Mouse (Mus musculus): ENCODE measurements at regions not wholly inside any gene's neighbourhood (a gene's known extent, or its start where the extent isn't known, plus 50 kb on each side); places are given as distances from the start of the nearest gene placed in this dataset.

DNA sequence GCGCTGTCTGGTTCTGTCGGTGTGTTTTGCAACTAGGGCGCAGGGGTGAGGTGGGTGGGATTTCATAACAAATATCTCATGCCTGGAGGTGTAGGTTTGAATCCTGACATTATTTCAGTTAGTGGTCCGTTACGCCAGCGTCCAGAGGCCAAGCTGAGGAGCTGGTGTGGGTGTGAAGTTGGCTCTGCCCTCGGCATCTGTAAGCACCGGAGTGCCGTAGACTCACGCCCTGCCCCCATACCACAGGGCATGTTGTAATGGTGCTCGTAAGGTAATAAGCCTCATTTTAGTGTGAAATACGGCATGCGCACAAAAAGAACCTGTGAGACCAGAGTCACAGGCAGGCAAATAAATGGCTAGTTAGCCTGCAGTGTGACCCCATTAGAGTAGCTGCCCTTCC is 168.1 kb upstream of the Id2 start:
- DNase-seq (ENCODE audit: low spot score): no peak

DNA sequence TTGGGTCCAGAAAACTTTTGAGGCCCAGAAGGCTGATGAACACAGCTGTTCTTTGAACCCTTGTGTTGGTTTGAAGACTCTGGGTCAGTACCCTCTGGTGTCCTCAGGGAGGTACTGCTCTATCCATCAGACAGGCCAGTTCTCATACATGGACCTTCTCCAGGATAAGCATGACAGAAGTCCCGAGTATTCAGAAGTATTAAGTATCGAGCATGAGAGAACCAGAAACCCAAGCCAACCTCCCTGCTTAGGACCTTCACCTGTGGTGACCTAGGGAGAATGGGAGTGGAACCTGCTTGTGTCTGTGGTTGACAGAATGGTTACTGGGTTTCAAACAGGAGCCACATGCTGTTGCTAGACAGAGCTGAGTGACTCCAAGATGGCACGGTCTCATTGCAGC is 167.5 kb upstream of the Id2 start:
- DNase-seq (ENCODE audit: low spot score): no peak

DNA sequence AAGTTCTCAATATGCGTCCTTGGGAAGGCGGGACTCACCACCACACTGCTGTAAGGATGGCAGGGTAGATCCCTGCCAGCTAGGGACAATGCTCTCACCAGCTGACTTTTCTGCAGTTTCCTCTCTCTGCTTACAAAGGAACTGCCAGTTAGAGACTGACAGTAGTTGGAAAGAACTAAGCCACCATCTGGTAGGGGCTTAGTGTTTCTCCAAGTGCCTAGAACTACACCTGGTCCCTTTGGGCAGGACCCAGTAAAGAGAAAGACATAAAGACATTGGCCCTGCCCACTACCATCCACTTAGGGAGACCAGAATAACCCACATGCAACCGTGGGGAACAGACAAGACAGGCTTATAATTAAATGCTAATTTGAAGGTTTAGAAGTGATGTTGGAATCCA is 165.5 kb upstream of the Id2 start:
- no peak for DNase-seq (ENCODE audit: low spot score)

DNA sequence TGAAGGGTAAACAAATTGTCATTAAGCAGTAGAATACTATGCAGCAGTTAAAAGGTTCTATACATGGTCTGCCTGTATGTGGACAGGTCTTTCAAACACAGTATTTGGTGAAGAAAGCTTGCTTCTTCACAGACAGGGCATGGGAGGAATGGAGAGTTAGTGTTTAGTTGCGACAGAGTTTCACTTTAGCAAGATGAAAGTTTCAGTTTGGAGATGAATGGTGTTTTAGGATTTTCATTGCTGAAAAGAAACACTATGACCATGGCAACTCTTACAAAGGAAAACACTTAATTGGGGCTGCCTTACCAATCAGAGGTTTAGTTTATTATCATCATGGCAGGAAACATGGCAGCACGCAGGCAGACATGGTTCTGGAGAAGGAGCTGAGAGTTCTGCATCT is 162.2 kb upstream of the Id2 start:
- DNase-seq (ENCODE audit: low spot score): no peak

DNA sequence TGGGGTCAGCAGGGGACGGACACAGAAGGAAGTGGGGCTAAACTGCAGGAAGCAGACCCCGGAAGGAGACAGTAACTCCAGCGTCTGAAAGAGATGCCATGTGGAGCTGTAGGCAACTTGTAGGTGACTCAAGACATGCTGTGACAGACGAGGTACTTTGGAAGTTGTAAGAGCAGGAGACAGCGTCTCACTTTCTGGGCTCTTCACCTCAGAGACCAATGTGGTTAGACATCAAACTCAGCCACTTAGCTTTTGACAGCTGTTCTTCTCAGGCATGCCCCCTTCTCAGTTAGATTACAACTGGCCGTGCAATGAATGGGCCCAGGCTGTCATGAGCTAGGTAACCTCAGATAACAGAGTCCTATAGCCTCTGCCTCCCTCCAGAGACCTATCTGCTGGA is 159.3 kb upstream of the Id2 start:
- no peak for DNase-seq (ENCODE audit: low spot score)

DNA sequence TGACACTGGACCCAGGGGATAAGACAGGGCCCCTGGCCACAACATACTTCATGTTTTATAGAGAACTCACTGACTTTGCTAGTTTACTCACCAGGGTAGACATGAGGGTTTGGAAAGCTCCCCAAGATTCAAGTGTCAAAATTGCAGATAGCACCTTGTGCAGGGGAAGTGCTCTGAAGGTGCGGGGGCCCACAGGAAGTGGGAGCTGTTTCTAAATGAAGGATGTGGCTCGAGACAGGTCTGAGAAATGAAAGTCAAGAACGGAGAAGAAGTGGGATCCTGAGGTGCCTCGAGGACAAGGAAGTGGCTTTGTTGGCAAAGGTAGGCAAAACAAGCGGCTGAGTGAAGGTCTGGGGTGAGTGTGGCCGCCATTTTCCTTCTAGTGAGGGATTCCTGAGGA is 157.8 kb upstream of the Id2 start:
- DNase-seq (ENCODE audit: low spot score): no peak

DNA sequence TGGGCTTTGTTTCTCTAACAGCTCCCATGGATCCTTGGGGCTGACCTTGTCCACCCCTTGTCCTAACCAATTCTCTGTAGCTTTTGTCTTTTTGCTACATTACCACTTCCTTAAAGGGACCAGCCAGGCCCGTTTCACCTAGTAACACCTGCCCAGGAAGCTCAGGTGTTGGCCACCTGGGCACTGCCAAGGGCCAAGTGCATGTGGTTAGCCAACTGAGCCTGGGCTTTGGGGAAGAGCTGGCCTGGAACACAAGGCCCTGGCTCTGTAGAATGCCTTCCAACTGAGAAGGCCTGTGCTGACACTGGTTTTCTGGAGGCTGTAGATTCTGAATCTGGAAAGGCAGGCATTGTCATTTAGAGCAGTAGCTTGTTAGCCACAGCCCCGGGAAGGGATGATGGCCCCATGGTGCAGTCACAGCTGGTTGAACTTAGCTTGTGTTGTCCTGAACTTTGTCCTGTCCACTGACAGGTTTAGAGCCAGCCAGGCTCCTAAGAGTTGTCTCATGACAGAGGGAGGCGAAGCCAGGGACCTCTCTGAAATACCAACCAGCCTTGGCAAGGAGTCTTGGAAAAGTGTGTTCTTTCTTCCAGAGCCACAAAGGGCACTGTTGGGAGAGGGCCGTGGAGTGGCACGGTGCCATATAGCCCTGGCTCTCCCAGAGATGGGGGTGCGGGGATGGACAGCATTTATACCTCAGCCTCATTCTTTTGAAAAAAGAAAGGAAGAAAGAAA is 156.0 kb upstream of the Id2 start:
- DNase-seq (ENCODE audit: low spot score): no peak

DNA sequence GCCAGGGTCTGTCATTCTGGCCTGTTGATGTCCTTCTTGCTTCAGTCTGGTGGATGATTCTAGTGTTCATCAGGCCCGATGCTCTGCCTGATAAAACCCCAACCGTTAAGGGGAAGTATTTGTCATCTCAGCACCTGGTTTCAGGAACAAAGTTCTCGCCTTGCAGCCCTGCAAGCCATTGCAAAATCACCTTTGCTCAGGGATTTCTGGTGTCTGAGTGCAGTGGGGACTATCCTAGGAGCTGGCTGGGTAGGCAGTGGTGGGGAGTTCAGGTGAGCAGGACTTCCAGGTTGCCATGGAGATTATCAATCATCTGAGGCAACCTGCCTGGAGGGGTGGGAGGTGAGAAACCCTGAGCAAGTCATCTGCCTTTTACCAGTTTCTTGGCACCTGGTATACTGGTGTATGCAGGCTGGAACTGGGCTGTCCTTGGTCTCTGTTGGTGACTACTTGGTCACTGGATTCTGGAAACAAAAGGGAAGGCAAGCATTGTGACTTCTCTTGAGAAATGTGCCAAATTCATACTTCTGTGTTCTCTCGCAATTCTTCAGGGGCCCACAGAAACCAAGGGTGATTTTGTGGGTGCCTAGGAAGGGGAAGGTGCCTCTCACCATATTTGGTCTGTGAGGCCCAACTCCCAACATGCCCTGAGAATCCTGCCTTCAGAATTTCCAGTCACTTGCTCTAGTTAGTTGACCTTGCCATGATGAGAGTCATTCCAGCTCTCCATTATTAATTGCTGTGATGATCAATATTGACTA is 154.7 kb upstream of the Id2 start:
- no peak for DNase-seq (ENCODE audit: low spot score)

DNA sequence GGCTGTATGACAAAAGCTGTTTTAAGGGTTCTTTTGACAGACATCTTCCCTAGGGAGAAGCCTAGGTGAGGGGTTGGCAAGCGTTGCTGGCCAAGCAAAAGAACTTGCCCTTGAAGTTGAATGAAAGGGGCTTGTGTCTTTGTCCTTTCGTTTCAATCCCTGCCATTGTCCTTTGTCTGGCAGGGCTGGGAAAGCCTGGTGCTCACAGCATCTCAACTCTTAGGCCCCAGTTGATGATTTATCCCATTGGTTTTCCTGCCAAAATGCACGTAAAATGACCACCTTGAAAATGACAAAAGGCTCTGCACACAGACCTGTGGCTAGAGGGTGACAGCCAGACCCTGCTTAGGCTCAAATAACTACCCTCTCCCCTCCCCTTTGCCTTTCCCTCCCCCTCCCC is 153.9 kb upstream of the Id2 start:
- DNase-seq (ENCODE audit: low spot score): no peak

DNA sequence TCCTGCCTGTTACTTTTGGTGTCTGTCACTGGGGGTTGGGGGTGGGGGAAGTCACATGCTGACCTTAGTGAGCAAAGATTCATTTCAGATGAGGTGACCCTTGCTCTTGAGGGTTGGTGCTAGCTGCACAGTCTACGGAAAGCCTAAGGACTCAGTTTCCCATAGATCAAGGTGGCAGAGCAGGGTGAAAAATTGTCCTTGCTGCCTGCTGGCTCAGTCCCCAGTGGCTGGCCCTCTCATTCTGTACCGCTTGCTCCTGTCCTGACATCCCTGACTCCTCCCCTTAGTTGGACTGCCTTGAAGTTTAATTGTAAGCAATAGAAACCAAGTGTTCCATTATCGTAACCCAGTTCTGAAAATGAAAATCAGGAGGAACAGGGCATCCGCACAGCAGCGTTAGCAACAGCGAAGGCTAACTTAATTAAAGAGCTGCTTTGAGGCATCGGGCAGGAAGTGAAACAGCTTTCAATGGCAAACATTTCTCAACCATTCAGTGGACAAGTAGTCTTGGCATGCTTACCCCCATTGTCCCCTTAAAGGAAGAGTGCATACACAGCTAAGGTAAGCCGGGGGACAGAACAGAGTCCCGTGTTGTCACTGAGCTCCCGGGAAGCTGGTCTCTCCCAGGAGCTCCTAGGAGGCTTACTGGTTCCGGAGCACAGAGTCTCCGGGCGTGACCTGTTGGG is 151.9 kb upstream of the Id2 start:
- DNase-seq (ENCODE audit: low spot score): peak; percentile 42

DNA sequence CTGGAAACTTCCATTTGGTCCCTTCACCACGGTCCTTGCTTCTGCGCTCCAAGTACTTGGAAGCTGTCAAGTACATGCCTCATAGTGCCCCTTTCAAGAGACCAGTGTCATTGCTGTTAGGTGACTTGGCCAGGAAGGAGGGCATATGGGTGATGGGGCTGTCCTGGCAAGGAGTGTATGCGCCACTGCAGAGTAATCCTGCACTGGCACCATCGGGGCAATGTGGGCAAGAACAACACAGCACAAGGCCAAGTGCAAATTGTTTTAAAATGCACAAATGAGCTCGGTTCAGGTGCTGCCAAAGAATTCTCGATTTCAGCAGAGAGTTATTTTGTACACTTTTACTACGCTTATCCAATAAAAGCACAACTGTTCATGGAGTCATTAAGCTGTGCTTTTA is 149.6 kb upstream of the Id2 start:
- no peak for DNase-seq (ENCODE audit: low spot score)

DNA sequence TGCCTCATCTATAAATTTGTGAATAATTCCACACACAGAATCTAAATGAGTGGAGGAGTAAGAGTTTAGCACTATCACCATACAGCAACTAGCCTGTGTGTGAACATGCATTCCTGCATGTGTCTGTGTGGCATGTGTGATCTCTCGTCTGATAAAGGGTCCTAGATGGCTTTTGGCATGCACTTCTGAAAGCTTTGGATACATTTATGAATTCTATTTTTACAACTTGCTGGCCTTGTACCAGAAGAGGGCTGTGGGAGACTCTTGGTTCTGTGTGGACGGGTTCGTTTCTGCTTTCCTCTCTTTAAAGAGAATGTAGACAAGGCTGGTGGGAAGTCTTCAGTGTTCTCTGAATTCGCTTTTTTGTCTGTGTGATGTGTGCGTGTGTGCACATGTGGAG is 148.7 kb upstream of the Id2 start:
- no peak for DNase-seq (ENCODE audit: low spot score)

DNA sequence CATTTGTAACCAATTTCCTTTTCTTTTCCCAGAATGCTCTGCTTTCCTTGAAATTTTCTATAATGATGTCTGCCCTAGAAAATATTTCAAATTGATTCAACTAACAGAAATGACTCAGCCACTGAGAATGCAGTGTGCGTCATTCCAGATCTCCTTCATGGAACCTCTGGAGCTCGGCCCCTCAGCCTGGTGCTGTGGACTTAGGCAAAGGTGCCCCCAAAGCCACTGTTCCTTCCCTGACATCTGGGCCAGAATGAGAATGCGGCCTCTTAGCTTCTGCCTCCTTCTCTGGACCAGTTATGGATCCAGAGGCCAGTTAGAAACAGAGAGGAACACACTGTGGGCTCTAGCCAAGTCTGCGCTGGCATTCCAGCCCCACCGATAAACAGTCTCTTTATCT is 148.3 kb upstream of the Id2 start:
- DNase-seq (ENCODE audit: low spot score): no peak

DNA sequence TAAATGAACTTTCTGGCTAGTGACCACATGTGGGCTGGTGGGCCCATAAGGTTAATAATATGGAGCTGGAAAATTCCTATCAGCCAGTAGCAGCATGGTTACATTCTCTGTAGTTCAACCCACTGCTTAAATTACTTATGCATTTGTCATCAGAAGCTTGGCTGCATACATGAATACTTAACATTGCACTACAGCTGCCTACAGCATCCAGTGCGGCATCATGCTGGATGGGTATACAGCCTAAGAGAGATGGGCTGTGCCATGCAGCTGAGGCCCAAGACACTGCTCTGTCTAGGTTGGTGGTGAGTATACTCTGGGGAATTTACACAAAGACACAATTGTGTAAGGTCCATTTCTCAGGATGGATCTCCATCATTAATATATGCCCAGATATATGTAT is 147.7 kb upstream of the Id2 start:
- no peak for DNase-seq (ENCODE audit: low spot score)

DNA sequence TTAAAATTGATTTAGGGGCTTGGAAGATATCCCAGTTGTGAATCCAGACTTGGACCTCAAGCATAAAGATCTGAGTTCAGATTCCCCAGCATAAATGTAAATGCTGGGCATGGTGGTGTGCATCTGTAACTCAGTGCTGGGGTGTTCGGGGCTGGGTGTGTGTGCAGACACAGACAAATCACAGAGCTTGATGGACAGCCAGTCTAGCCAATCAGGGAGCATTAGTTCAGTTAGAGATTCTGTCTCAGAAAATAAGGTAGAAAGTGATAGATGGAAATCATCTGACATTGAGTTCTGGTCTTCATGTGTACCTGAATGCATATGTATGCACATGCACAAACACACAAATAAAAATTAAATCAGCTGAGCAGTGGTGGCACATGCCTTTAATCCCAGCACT is 147.0 kb upstream of the Id2 start:
- no peak for DNase-seq (ENCODE audit: low spot score)

DNA sequence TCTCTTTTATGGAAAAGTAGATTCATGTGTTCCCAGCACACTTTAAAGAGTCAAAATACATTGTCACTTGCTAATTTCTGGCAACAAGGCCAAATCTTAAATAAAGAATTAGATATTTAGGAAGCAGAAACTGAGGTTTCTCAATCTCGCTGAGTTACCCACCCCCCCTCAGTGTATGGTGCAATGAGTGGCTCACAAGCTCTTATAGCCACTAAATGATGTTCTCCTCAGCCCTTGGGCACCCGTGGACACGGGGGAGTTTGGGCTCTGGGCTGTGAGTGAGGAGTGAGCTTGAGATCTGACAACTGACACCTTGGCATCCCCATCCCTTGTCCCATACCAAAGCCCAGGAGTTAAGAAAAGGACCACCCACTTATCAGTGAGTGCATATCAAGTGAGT is 145.4 kb upstream of the Id2 start:
- DNase-seq (ENCODE audit: low spot score): no peak

DNA sequence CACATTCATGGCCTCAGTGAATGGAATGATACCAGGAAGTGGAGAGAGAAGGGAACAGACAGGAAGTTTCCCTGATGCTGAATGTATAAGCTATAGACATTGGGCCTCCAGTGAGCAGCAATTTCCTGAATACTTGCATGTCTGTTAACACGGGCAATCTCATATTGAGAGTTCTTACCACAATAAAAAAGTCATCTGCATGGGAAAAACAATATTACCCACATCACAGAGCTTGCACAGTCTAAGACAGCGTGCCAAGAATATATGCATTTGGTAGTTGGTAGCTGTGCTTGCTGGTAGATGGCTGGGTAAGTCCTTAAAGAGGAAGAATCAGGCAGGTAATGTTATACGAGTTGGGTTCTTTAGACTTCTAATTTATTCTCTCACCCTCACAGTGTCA is 144.7 kb upstream of the Id2 start:
- no peak for DNase-seq (ENCODE audit: low spot score)

DNA sequence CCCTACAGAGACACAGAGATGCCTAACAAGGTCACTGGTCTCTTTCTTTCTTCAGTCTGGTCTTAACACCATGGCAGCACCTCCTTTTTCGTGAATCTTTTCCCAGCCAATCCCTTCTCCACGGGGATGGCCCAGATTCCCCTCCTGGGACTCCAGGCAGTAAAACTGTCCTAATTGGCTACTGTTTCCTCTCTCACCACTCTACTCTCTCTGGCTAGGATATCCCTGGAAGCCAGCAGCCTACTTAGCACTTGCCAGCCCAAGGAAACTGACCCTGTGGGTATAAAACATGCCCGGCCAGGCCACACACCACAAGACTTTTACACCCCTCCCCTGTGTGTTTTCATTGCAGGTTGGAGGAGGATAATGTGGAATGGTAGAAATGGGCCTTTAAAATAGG is 143.9 kb upstream of the Id2 start:
- no peak for DNase-seq (ENCODE audit: low spot score)

DNA sequence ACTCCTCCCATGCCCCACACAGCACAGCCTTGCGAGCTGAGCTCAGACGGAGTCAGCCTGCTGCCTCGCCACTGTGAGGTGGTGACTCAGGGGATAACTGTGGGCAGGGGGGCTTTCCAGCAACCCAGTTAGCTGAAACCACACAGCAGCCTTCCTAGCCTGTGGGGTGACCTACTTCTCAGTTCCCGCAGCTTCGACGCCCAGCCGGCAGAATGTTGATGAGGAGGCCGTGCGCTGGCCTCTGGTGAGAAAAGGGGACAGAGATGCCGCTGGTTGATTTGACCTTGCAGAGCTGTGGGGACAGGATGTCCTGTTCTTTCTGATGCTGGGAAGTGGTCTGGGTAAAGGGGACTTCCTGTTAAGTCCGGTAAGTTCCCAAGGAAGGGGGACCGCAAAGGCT is 143.2 kb upstream of the Id2 start:
- peak; percentile 19 for DNase-seq (ENCODE audit: low spot score)

DNA sequence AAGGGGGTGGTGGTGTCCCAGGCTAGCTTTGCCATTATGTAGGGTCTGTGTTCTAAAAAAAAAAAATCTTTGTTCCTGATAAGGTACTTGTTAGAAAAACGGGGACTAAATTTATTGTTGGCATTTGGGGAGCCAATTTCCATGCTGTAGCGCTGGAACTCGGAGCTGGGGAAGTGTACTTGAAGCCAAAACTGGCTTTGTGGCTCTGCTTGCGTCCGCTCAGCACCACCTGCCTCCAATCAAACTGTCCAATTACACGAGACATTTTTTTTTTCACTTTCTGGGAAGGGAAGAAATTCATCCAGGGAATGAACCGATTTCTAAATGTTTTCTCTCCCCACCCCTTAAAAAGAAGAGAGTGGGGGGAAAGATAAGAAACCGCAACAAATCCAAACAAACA is 138.1 kb upstream of the Id2 start:
- no peak for DNase-seq (ENCODE audit: low spot score)

DNA sequence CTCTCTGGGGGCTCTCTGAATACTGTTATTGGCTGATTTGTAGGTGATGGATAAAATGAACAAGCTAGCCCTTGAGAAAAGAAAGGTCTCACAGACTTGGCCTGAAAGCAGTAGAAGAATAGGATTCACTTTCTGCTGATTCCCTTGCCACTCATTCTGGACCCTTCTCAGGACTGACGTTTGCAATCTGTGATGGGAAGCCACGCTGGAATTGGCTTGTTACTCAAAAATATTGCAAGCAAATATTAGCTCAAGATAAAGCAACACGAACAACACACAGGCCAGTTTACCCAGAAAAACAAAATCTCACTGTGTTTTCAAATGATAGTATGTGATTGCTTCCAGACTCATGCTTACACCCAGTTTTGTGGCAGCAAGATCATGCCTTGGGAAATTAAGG is 137.7 kb upstream of the Id2 start:
- no peak for DNase-seq (ENCODE audit: low spot score)

DNA sequence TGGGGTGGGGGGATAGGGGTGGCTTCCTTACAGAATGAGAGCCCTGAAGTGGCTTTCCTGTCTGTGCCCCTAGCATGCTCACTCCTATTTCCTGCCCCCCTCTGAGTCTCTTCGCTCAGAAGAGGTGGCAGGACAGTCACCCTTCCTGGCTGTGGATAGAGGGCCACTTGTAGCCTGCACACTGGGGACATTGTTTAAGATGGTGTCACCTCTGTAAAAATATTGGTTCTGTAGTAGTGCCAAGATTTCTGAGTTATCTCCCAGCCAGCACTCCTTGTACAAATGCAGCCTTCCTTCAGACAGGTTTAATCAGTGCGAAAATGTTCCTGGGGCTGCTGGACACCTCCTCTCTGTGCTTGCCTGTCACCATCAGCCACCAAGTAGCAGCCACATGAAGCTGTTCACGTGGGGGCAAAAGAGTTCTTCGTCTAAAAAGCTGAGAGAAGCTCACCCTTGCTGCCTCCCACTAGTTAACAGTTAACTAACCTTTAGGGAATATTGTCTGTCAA is 136.1 kb upstream of the Id2 start:
- DNase-seq (ENCODE audit: low spot score): no peak

DNA sequence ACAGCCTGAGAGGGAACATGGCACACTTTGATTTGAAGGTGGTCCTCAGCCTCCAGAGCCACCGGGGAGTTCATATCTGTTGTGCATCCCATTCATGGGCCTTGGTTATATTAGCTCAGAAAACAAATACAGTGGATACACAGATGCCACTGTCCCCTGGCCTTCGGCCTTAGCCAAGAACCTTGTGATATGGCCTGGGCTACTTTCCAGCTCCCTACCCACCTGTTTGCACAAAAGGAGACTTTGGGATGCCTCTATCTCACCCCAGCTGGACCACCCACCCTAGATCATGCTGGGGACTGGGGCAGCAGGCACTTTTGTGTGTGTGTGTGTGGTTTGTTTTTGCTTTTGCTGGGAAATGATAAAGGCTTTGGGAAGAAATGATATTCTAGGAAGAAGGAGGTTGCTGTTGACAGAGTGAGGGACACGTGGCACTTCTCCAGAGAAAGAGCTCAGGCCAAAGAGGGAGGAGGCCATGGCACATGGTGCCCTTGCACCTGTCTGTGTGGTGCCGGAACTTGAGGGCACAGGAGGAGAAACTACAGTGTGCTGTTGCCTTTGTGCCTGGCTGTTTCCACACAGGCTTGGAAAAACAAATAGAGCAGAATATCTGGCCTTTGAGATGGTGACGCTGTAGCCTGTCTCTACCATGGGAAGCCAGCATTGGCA is 135.6 kb upstream of the Id2 start:
- DNase-seq (ENCODE audit: low spot score): no peak

Measured in lung, postnatal 25 days (tissue).